Mouse (Mus musculus): ENCODE measurements around the gene Arhgef28. TPM values are rescaled to one million over a fixed set of nuclear protein-coding genes. Genes with fewer than 3 reads are reported as not detected.

Gene Arhgef28
- total and polyA plus RNA-seq, 2 experiments from 2014 or later: 34.3 to 41.5 TPM

- H3K27ac ChIP-seq (ENCODE audit: low read depth, low read length): no peak overlapping the region
- no peak overlapping the region for H3K4me3 ChIP-seq (ENCODE audit: low read depth, low read length)
These were observed 3.9 kb upstream of the Arhgef28 start for GRCm38 (mm10) chr13:98210137-98210536.

GRCm38 (mm10) chr13:98208842-98209241 is 2.6 kb upstream of the Arhgef28 start:
- H3K36me3 ChIP-seq (ENCODE audit: insufficient read depth, low read length): no peaks in the 10 kb centered on the region
- peak; percentile 71 for TF ChIP-seq CTCF (IDR thresholded peaks at IDR 0.05)
- WGBS: 40% methylated on average over 9 of the region's 9 CpGs

More at GRCm38 (mm10) chr13:98210137-98210536, 3.9 kb upstream of the Arhgef28 start:
- no peak for DNase-seq (ENCODE audit: low spot score)
- H3K36me3 ChIP-seq (ENCODE audit: insufficient read depth, low read length): no peaks in the 10 kb centered on the region
- TF ChIP-seq CTCF (IDR thresholded peaks at IDR 0.05): no peak
- ATAC-seq (ENCODE audit: low FRiP score): no peak
- H3K27me3 ChIP-seq (ENCODE audit: insufficient read depth, low read length): no peaks in the 10 kb centered on the region
- 84% methylated on average over 7 of the region's 7 CpGs for WGBS
- no peaks in the 10 kb centered on the region for H3K9me3 ChIP-seq (ENCODE audit: low read length)
- no peak overlapping the region for H3K9ac ChIP-seq (replicated peaks; ENCODE audit: low read length, poor library complexity, severe bottlenecking)
- H3K4me1 ChIP-seq (ENCODE audit: insufficient read depth, low read length): no peaks in the 10 kb centered on the region
- no peak overlapping the region for H3K4me2 ChIP-seq (ENCODE audit: low read depth, low read length, poor library complexity, severe bottlenecking)

GRCm38 (mm10) chr13:98206546-98206870 is 269 bp upstream of the Arhgef28 start:
- Histone ChIP-seq H3K4me3 (ENCODE audit: low read depth, low read length) (peak overlapping the region; percentile 74), H3K27me3 (ENCODE audit: insufficient read depth, low read length) (no peaks in the 10 kb centered on the region), H3K4me2 (ENCODE audit: low read depth, low read length, poor library complexity, severe bottlenecking) (peak overlapping the region; percentile 72), H3K36me3 (ENCODE audit: insufficient read depth, low read length) (no peaks in the 10 kb centered on the region), H3K9ac (replicated peaks; ENCODE audit: low read length, poor library complexity, severe bottlenecking) (peak overlapping the region; percentile 85), H3K4me1 (ENCODE audit: insufficient read depth, low read length) (no peaks in the 10 kb centered on the region), H3K9me3 (ENCODE audit: low read length) (no peaks in the 10 kb centered on the region), H3K27ac (ENCODE audit: low read depth, low read length) (peak overlapping the region; percentile 68)
- WGBS: 4% methylated on average over 13 of the region's 13 CpGs
- no peak for DNase-seq (ENCODE audit: low spot score)
- no peak for ATAC-seq (ENCODE audit: low FRiP score)
- TF ChIP-seq CTCF (IDR thresholded peaks at IDR 0.05): no peak

More at GRCm38 (mm10) chr13:98208842-98209241, 2.6 kb upstream of the Arhgef28 start:
- H3K4me3 ChIP-seq (ENCODE audit: low read depth, low read length): no peak overlapping the region
- ATAC-seq (ENCODE audit: low FRiP score) (no peak), DNase-seq (ENCODE audit: low spot score) (peak; percentile 60)
- no peak overlapping the region for H3K27ac ChIP-seq (ENCODE audit: low read depth, low read length)
- no peak overlapping the region for H3K9ac ChIP-seq (replicated peaks; ENCODE audit: low read length, poor library complexity, severe bottlenecking)
- H3K4me1 ChIP-seq (ENCODE audit: insufficient read depth, low read length): no peaks in the 10 kb centered on the region
- H3K9me3 ChIP-seq (ENCODE audit: low read length): no peaks in the 10 kb centered on the region
- no peak overlapping the region for H3K4me2 ChIP-seq (ENCODE audit: low read depth, low read length, poor library complexity, severe bottlenecking)
- no peaks in the 10 kb centered on the region for H3K27me3 ChIP-seq (ENCODE audit: insufficient read depth, low read length)

DNA sequence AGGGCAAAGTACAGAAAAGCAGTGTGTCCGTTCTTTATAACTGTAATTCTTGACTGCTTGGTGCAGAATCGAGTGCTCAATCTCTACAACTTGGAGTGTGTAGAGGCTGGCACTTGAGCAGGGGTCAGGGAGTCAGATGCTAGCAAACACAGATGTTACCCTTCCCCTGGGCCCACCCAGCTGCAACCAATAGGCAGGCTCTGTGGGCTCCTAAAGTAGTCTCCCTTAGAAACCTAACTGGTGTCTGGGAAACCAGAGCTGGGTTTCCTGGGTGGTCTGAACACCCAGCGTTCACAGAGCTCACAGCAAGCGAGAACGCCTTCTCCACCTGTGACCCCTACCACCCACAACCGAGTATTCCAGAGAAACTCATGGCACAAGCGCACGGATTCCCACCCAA is 1.1 kb downstream of the Arhgef28 start:
- H3K9ac ChIP-seq (replicated peaks; ENCODE audit: low read length, poor library complexity, severe bottlenecking): no peak overlapping the region
- DNase-seq (ENCODE audit: low spot score): no peak
- no peak for TF ChIP-seq CTCF (IDR thresholded peaks at IDR 0.05)

DNA sequence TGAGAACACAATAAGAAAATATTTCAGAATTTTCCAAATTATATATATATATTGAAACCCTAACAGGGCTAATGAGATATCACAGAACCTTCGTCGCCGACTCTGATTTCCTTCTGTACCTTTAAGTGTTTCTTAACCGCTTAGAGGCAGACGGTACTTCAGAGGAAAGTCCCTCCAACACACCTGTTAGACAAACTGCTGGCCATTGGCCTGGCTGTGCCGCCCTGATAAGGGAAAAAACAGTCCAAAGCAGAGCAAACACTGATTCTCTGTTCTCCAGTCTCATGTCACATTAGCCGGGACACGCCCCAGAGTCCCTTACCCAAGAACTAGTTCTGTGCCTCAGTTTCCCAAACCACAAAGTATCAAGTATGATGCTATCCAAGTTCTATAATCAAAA is 1.9 kb downstream of the Arhgef28 start:
- Histone ChIP-seq H3K4me1 (ENCODE audit: insufficient read depth, low read length) (no peaks in the 10 kb centered on the region), H3K4me2 (ENCODE audit: low read depth, low read length, poor library complexity, severe bottlenecking) (no peak overlapping the region), H3K9me3 (ENCODE audit: low read length) (no peaks in the 10 kb centered on the region), H3K4me3 (ENCODE audit: low read depth, low read length) (no peak overlapping the region), H3K36me3 (ENCODE audit: insufficient read depth, low read length) (no peaks in the 10 kb centered on the region), H3K9ac (replicated peaks; ENCODE audit: low read length, poor library complexity, severe bottlenecking) (no peak overlapping the region), H3K27ac (ENCODE audit: low read depth, low read length) (no peak overlapping the region), H3K27me3 (ENCODE audit: insufficient read depth, low read length) (no peaks in the 10 kb centered on the region)
- no peak for DNase-seq (ENCODE audit: low spot score)
- WGBS: 96% methylated on average over 8 of the region's 8 CpGs
- no peak for ATAC-seq (ENCODE audit: low FRiP score)
- no peak for TF ChIP-seq CTCF (IDR thresholded peaks at IDR 0.05)

More for the DNA sequence above, 1.1 kb downstream of the Arhgef28 start:
- Histone ChIP-seq H3K4me2 (ENCODE audit: low read depth, low read length, poor library complexity, severe bottlenecking) (peak overlapping the region; percentile 72), H3K4me1 (ENCODE audit: insufficient read depth, low read length) (no peaks in the 10 kb centered on the region), H3K27ac (ENCODE audit: low read depth, low read length) (no peak overlapping the region), H3K9me3 (ENCODE audit: low read length) (no peaks in the 10 kb centered on the region), H3K4me3 (ENCODE audit: low read depth, low read length) (peak overlapping the region; percentile 74; the same call in 1 of the 2 replicates), H3K36me3 (ENCODE audit: insufficient read depth, low read length) (no peaks in the 10 kb centered on the region), H3K27me3 (ENCODE audit: insufficient read depth, low read length) (no peaks in the 10 kb centered on the region)
- 27% methylated on average over 8 of the region's 8 CpGs for WGBS
- ATAC-seq (ENCODE audit: low FRiP score): no peak

- Histone ChIP-seq H3K36me3 (ENCODE audit: insufficient read depth, low read length) (no peaks in the 10 kb centered on the region), H3K9ac (replicated peaks; ENCODE audit: low read length, poor library complexity, severe bottlenecking) (no peak overlapping the region), H3K9me3 (ENCODE audit: low read length) (no peaks in the 10 kb centered on the region), H3K27ac (ENCODE audit: low read depth, low read length) (no peak overlapping the region), H3K4me2 (ENCODE audit: low read depth, low read length, poor library complexity, severe bottlenecking) (no peak overlapping the region), H3K27me3 (ENCODE audit: insufficient read depth, low read length) (no peaks in the 10 kb centered on the region), H3K4me1 (ENCODE audit: insufficient read depth, low read length) (no peaks in the 10 kb centered on the region), H3K4me3 (ENCODE audit: low read depth, low read length) (no peak overlapping the region)
- DNase-seq (ENCODE audit: low spot score) (no peak), ATAC-seq (ENCODE audit: low FRiP score) (no peak)
- WGBS: 64% methylated on average over 9 of the region's 9 CpGs
- no peak for TF ChIP-seq CTCF (IDR thresholded peaks at IDR 0.05)
These were observed 4.8 kb downstream of the Arhgef28 start for GRCm38 (mm10) chr13:98201436-98201835.

All from midbrain, postnatal 0 days (tissue).